Mouse (Mus musculus) cerebellum, postnatal 4 days (tissue): ENCODE results near the gene Adrm1.

ENCODE experiments used
- DNase-seq, 2 experiments: peaks; one replicate each; pipeline ENCODE4 v3.0.0; 2022; ENCODE audit warnings: low spot score in 2 of 2, mixed read lengths in 1 of 2

Adrm1 gene

GRCm38 (mm10) chr2:180218677-180219076, 47.4 kb downstream of the Adrm1 start:
- DNase-seq, result no peak

GRCm38 (mm10) chr2:180219145-180219943, 48.1 kb downstream of the Adrm1 start:
- no peak for DNase-seq

GRCm38 (mm10) chr2:180220165-180220564, 48.9 kb downstream of the Adrm1 start:
- DNase-seq, result no peak

GRCm38 (mm10) chr2:180221051-180221450, 49.8 kb downstream of the Adrm1 start:
- DNase-seq, result no peak

- no peak for DNase-seq
Measured at GRCm38 (mm10) chr2:180222250-180222649, 51.0 kb downstream of the Adrm1 start.

- DNase-seq, result no peak
Measured at GRCm38 (mm10) chr2:180224647-180225043, 53.4 kb downstream of the Adrm1 start.

GRCm38 (mm10) chr2:180225044-180225761, 53.9 kb downstream of the Adrm1 start:
- DNase-seq, result no peak
